Mouse (Mus musculus) forebrain, postnatal 0 days (tissue): ENCODE measurements around the gene Cd180. TPM values are rescaled to one million over a fixed set of nuclear protein-coding genes. Genes with fewer than 3 reads are reported as not detected.

ENCODE experiments used
- ATAC-seq: fragments of 200-750 bp; cut with Nextera tagmentation; 2 replicates; pipeline ENCODE4 v1.8.0; 2017; ENCODE audit warnings: mild to moderate bottlenecking, moderate library complexity
- DNase-seq: peaks from one replicate; pipeline ENCODE4 v3.0.0-alpha.2; 2015
- H3K27ac ChIP-seq: fragments of 300-500 bp; sonication (generic); 2 replicates; pipeline ENCODE4 v1.5.1; 2014; ENCODE audit warnings: low read depth, mild to moderate bottlenecking, antibody characterized with exemption, low read length, moderate library complexity, mixed read lengths
- H3K27me3 ChIP-seq: fragments of 300-500 bp; sonication (generic); 2 replicates; pipeline ENCODE4 v1.6.1; 2014; ENCODE audit warnings: mild to moderate bottlenecking, low read length, mixed read lengths; ENCODE audit not compliant: insufficient read depth
- H3K36me3 ChIP-seq: fragments of 300-500 bp; sonication (generic); 2 replicates; pipeline ENCODE4 v1.6.1; 2014; ENCODE audit warnings: mild to moderate bottlenecking, moderate library complexity; ENCODE audit not compliant: insufficient read depth
- H3K4me1 ChIP-seq: fragments of 300-500 bp; sonication (generic); 2 replicates; pipeline ENCODE4 v1.6.1; 2014; ENCODE audit warnings: antibody characterized with exemption; ENCODE audit not compliant: insufficient read depth
- H3K4me2 ChIP-seq: fragments of 300-500 bp; sonication (generic); 2 replicates; pipeline ENCODE4 v1.6.1; 2014; ENCODE audit warnings: low read depth, mild to moderate bottlenecking, moderate library complexity
- H3K4me3 ChIP-seq: fragments of 300-500 bp; sonication (generic); 2 replicates; pipeline ENCODE4 v1.5.1; 2014; ENCODE audit warnings: low read depth, low read length, mixed read lengths
- H3K9ac ChIP-seq: fragments of 300-500 bp; sonication (generic); 2 replicates; pipeline ENCODE4 v1.6.1; 2014; ENCODE audit warnings: mild to moderate bottlenecking
- H3K9me3 ChIP-seq: fragments of 300-500 bp; sonication (generic); 2 replicates; pipeline ENCODE4 v1.6.1; 2016; ENCODE audit warnings: low read length
- CTCF ChIP-seq: sonication (generic); IDR thresholded peaks from 2 replicates; pipeline ENCODE4 v1.5.1; 2016; ENCODE audit warnings: antibody characterized with exemption, control low read depth, low read depth
- WGBS: fragments of 180-500 bp; shearing (Covaris S2); extraction: QIAGEN DNeasy Blood & Tissue Kit; methylation state at CpG from one replicate; pipeline ENCODE4 v1.1.7; 2014; 5-methylcytosine and 5-hydroxymethylcytosine counted together
- polyA plus RNA-seq: library from polyadenylated mRNA; unstranded; fragments of >200 nt; fragmentation: Nextera tagmentation; extraction: Ambion mirVana; gene quantifications from 2 replicates; pipeline ENCODE4 v1.2.1, GENCODE M21; 2015
- total RNA-seq: library from RNA; depleted of rRNA; stranded (reverse); fragments of >200 nt; gene quantifications from 2 replicates; pipeline ENCODE4 v1.2.3, GENCODE M21; 2014

Cd180 gene
- total and polyA plus RNA-seq, 2 experiments from 2014 or later: 0.56 to 0.57 TPM

DNA sequence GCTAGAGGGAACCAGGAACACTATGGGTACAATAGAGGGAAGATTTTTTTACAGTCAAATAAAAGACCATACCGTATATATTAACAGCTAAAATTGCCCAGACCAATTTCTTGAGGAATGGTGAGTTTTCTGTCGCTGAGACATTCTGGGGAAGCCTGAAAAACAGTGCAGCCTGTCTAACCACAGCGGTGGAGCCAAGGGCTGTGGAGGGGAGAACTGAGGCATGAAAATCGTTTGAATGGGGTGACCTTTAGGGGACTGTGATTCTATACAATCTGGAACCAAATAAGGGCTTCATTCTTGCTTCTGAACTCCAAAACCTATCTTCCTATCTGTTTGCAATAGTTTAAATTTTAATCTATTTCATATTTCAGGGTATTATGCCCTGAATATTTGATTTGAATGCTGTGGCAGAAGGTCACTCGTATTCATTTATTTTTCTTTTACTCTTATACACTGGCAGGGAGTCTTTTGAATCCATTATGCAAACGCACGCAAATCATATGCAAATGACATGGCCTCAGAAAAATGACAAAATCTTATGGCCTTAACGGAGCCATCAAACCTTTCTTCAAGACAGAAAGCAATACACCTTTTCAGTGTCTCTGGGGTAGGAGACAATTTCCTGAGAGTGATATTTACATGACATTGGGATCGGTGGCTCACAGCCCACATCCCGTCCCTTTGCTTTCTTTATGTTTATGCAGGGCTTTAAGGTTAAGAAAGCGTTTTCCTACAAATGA is 1.8 kb upstream of the Cd180 start:
- DNase-seq: no peak
- no peak overlapping the region for H3K9ac ChIP-seq
- H3K4me2 ChIP-seq: no peak overlapping the region
- 33% methylated on average over 11 of the region's 11 CpGs for WGBS
- no peaks in the 10 kb centered on the region for H3K9me3 ChIP-seq
- no peak overlapping the region for H3K27ac ChIP-seq
- H3K4me3 ChIP-seq: no peak overlapping the region
- no peak for TF ChIP-seq CTCF
- H3K36me3 ChIP-seq: no peaks in the 10 kb centered on the region
- H3K27me3 ChIP-seq: no peaks in the 10 kb centered on the region
- H3K4me1 ChIP-seq: no peaks in the 10 kb centered on the region
- ATAC-seq: no peak

DNA sequence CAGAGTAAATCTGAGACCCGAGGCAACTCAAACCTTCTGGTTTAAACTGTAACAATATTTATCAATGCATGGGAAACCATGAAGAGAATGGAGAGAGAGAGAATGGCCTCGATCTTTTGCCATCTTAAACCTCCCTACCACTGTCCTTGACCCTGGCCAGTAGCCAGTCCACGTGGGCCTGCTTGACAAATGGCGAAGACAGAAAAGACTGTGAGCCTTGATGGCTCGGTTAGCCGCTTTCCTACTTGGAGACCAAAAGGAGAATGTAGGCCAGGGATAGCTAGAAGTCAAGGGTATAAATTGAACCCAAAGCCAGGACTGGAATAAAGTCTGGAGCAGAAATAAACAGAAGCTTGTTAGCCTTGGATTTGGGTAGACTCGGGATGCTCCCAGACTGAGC is 796 bp downstream of the Cd180 start:
- Histone ChIP-seq H3K27me3 (no peaks in the 10 kb centered on the region), H3K27ac (no peak overlapping the region), H3K4me1 (peaks cover 6% of the 10 kb centered on the region; the same call in 1 of the 2 replicates), H3K9ac (no peak overlapping the region), H3K9me3 (no peaks in the 10 kb centered on the region), H3K36me3 (no peaks in the 10 kb centered on the region), H3K4me3 (no peak overlapping the region), H3K4me2 (no peak overlapping the region)
- DNase-seq (no peak), ATAC-seq (no peak)
- TF ChIP-seq CTCF: no peak
- 91% methylated on average over 7 of the region's 7 CpGs for WGBS

DNA sequence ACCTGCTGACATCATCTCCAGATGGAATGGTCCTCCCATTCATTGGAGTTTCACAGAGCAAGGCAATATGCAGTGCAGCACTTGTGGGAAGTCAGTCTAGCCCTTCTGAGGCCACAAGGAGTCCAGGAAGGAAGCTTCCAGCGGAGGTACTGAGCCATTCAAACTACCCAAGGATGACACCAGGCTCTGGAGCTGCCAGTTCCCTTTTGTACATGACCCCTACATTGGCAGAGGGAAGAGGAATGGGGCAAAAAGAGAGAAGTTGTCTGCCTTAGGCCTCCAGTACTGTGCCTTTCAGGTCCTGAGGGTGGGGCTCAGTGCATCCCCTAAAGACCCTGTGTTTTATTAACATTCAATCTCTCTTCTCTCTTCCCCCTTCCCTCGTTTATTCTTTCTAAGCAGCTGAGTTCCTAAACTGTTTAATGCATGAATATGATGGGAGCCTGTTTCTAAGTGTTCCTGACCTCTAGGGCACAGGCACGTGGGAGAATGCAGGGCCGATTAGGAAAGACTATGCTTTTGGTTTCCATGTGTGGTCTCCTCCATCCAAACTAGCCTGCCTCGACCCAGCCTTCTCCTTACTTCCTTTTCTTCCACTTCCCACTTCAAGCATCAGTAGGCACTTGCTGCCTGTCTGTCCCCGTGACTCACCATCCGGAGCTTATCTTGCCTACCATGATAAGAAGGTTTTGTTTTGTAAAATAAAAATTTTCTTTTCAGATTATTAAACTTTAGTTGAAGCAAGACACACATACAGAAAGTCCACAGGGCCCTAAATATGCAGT is 2.0 kb downstream of the Cd180 start:
- Histone ChIP-seq H3K9me3 (no peaks in the 10 kb centered on the region), H3K4me2 (no peak overlapping the region), H3K9ac (no peak overlapping the region), H3K4me1 (peaks cover 6% of the 10 kb centered on the region; the same call in 1 of the 2 replicates), H3K36me3 (no peaks in the 10 kb centered on the region), H3K27me3 (no peaks in the 10 kb centered on the region), H3K27ac (no peak overlapping the region), H3K4me3 (no peak overlapping the region)
- ATAC-seq: no peak
- no peak for TF ChIP-seq CTCF
- WGBS: 79% methylated on average over 7 of the region's 7 CpGs
- no peak for DNase-seq

DNA sequence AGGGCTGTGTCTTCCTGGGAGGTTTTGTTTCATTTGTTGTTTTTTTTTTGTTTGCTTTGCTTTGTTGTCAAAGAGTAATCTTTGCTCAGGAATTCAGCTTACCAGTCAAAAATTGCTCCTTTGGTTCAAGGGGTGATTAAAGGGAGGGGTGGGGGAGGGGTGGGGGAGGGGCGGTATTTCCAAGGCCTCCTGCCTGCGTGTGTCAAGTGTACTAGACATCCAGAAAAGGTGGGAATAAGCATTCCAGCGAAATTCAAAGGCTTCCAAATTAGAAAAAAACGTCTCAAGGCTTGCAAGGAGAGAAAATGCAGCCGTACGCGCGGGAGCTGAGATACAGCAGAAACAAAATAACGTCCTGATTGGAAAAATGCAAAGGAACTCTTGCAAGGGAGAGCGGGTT is 5.0 kb downstream of the Cd180 start:
- peak; percentile 28 for ATAC-seq
- peaks cover 6% of the 10 kb centered on the region; the same call in 1 of the 2 replicates for H3K4me1 ChIP-seq
- H3K9ac ChIP-seq: peak overlapping the region; percentile 50
- no peak for TF ChIP-seq CTCF
- 1% methylated on average over 10 of the region's 10 CpGs for WGBS
- H3K27ac ChIP-seq: peak overlapping the region; percentile 74
- no peaks in the 10 kb centered on the region for H3K27me3 ChIP-seq
- H3K4me3 ChIP-seq: peak overlapping the region; percentile 30
- no peak for DNase-seq
- no peaks in the 10 kb centered on the region for H3K9me3 ChIP-seq
- no peaks in the 10 kb centered on the region for H3K36me3 ChIP-seq
- peak overlapping the region; percentile 56 for H3K4me2 ChIP-seq

DNA sequence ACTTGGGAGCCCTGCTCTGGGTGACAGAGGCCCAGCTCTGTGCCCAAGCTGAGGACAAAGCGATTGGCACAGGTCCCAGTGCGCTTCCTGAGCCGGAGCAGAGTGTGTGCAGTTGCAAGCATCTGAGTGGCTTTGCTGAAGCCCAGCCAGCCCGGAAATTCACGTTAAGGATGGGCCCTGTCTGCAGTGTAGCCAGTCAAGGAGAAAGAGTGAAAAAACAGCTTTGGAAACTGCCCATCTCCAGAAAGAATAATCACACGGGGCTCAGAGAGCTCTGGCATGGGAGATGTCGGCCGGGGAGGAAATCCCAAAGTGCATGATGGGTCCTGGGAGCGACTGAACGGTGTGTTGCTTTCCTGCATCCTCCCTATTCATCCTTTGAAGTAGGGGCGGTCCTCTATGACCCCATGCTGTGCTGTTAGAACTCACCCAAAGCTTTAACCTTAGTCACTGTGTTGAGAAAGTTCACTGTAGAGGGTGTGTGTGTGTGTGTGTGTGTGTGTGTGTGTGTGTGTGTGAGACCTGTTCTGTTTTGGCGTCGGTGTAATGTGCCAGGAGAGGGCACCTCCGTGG is 5.5 kb downstream of the Cd180 start:
- TF ChIP-seq CTCF: no peak
- Histone ChIP-seq H3K4me1 (peaks cover 6% of the 10 kb centered on the region; the same call in 1 of the 2 replicates), H3K4me2 (peak overlapping the region; percentile 56), H3K4me3 (peak overlapping the region; percentile 30), H3K9ac (peak overlapping the region; percentile 50), H3K27ac (peak overlapping the region; percentile 74), H3K36me3 (no peaks in the 10 kb centered on the region), H3K9me3 (no peaks in the 10 kb centered on the region), H3K27me3 (no peaks in the 10 kb centered on the region)
- DNase-seq (peak; percentile 84), ATAC-seq (peak; percentile 96)
- WGBS: 12% methylated on average over 14 of the region's 14 CpGs

DNA sequence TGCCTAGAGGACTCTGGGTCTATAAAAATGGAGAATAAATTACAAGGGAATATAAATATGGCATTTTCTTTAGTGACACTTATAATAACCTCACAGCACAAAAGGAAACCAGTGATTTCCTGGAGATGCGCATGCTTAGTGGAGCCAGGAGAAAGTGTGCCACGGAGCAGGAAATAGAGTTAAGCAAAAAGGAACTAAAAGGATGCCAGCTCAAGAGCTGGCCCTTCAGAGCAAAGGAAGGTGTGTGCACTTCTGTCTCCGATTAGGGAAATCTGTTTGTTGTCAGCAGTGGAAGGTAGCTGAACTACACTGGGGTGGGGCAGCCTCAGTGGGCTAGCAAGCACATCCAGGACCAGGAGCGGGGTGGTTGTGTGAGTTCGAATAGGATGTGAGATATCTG is 6.8 kb downstream of the Cd180 start:
- no peak for ATAC-seq
- TF ChIP-seq CTCF: no peak
- WGBS: 85% methylated on average over 5 of the region's 5 CpGs

More for the DNA sequence above, 6.8 kb downstream of the Cd180 start:
- no peak overlapping the region for H3K27ac ChIP-seq
- no peaks in the 10 kb centered on the region for H3K9me3 ChIP-seq
- peaks cover 6% of the 10 kb centered on the region; the same call in 1 of the 2 replicates for H3K4me1 ChIP-seq
- no peak for DNase-seq
- H3K36me3 ChIP-seq: no peaks in the 10 kb centered on the region
- H3K27me3 ChIP-seq: no peaks in the 10 kb centered on the region
- H3K4me2 ChIP-seq: no peak overlapping the region
- H3K4me3 ChIP-seq: no peak overlapping the region
- H3K9ac ChIP-seq: no peak overlapping the region
